Mouse (Mus musculus): ENCODE measurements at regions not wholly inside any gene's neighbourhood (a gene's known extent, or its start where the extent isn't known, plus 50 kb on each side); places are given as distances from the start of the nearest gene placed in this dataset.
"Not testable (repeated sequence)": the region's sequence is repeated elsewhere in the genome, so short reads cannot be mapped to it uniquely, and the experiment has no call there.

DNA sequence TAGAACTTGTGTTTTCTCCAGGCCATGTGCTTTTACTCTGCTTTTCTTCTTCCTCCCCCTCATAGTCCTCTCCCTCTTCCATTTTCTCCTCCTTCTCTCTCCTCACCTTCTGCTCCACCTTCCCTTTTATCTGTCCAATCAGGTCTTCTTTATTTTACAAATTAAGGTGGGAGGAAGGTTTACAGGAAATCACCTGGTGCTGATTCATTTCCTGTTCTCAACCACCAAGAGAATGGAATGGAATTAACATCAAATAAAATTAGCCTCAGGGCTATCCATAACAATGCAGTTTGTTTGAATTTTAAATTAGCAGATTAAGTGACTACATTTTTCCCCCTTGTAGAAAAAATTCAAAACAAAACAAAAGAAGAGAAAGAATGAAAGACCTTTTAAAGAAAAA, 414.3 kb upstream of the Slc39a10 start:
- no peak for DNase-seq (ENCODE audit: extremely low read depth, low read depth)

DNA sequence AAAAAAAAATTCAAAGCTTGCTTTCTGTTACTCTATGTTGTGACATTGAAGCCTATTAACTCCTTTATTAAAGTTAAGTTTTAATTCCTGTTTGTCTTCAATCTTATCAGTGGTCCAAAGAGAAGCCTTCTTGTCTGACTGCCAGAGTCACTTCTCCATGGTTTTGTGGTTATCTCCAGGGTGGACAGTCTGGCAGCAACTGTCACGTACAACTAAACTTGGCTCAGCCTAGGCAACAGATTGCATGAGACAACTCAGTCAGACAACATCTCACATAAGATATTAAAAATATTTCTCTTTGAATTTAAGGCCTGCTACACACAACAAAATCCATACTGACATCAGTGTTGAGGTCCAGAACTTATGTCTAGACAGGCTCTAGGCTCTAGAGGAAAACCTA, 406.7 kb upstream of the Slc39a10 start:
- no peak for DNase-seq (ENCODE audit: extremely low read depth, low read depth)

DNA sequence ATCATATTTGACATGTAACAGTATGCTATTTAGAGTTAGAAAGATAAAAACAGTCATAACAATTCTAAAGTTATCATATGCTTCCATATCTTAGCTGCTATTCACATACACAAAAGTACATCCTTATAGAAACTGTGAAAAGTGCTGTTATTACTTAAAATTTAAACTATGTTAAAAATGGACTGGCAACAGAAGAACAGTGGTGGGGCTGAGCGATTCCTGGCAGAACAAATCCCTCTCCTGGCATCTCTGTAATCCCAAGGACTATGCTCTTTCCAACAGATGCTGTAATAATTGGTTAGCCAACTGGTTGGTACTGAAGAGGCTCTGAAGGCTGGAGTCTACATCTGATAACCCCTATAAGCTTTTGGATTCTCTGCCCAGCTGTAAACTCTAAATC, 393.0 kb upstream of the Slc39a10 start:
- DNase-seq (ENCODE audit: extremely low read depth, low read depth) = no peak

DNA sequence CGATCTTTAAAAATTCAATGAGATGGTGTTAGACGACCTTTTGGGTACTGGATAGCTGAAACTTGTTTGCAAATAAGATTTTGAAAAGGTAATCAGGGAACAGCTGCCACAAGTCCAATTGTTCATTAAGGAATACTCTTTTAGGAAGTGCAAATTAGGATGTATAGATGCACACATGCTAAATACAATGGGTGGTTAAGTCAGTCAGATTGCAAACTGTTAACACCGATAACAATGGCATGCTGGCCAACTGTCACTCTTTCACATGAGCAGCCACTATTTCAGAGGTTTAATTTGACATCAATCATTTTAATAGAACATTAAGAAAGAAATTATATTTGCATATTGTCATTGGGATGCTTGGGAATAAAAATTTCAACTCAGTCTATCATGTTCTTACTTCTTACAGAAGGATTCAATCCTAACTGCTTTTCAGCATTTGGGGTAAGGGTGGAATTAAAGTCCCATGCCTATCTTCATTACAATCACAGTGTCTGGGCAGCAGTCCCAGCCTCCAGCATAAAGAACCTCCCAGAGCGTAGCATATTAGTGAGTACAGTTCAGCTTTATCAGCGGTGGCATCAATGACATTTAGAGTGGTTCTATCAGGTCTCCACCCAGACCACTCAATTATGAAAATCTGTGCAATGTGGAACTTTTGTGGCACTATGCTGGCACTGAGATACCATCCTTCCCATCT, 385.8 kb upstream of the Slc39a10 start:
- DNase-seq (ENCODE audit: extremely low read depth, low read depth) = no peak

DNA sequence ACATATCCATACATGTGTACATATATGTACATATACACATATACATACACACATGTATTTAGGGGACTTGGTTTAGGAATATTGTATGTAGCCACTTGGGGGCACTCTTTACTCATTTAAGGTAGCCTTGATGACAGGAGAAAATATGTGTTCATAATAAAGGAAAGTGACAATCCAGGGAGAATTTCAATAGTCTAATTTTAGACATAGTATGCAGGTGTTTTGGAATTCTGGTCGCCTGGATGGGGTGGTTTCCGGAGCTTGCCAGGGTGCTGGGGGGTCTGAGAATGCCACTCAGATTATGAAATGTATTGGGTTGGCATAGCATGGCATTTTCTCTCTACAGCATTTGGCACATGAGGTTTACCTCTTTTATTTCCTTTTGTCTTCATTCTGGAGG, 385.2 kb upstream of the Slc39a10 start:
- no peak for DNase-seq (ENCODE audit: extremely low read depth, low read depth)

DNA sequence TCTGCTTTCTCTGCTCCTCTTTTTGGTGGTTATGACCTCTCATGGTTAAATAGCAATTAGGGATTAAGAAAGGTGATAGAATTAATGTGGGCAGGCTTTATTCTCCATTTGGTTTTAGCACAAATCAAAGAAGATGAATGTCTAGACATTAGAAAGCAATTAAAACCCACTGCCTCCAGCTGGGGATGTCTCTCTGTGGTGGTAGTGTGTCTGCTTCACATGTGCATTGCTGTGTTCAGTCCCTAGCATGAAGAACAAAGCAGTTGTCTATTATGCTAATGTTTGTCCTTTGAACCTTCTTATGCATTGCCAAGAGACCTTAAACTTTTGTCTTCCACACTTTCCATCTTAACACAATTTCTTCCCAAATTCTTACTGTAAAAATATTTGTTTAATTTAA, 379.5 kb upstream of the Slc39a10 start:
- no peak for DNase-seq (ENCODE audit: extremely low read depth, low read depth)

DNA sequence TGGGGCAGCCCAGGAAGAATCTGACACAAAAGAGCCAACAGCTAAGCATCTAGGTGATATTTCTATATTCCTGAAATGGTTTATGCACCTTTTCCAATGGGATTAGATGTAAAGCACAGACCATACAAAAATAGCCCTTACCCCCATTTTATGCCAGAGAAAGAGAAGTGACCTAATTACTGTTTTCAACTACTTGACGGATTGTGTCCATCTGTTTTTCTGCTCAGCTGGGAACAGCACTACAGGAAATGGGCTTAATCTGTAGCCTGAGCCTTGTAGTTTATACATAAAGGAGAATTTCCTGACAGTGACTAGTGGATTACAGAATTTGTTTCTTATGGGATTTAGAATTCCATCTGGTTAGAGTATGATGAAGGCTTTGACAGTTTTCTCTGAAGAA, 371.0 kb upstream of the Slc39a10 start:
- DNase-seq (ENCODE audit: extremely low read depth, low read depth) = no peak

DNA sequence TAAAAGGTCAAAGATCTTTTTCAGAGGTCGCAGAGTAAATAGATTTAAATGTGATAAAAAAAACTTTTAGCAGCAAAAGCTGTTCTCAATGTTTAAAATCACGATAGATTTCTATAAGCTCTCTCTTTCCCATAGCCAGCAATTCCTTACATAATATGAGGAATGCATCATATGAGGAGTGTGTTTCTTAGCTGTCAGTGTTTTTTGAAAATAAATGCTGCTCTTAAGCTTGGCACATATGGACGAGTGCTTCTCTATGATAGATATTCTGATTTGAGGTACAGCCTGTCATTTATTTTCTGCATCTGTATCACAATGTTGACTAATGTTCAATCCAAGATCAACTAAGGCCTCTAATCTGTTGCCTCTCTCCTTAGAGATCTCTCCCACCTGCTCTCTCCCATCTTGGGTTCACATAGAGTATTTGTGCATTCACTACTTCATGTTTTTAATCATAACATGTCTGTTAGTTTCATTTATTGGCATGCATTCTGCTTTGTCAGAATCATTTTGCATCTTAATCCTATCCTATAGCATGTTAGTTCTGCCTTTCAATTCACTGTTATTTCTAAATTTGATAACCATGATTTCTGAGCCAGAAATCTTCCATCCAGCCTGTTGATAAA, 369.0 kb upstream of the Slc39a10 start:
- no peak for DNase-seq (ENCODE audit: extremely low read depth, low read depth)

DNA sequence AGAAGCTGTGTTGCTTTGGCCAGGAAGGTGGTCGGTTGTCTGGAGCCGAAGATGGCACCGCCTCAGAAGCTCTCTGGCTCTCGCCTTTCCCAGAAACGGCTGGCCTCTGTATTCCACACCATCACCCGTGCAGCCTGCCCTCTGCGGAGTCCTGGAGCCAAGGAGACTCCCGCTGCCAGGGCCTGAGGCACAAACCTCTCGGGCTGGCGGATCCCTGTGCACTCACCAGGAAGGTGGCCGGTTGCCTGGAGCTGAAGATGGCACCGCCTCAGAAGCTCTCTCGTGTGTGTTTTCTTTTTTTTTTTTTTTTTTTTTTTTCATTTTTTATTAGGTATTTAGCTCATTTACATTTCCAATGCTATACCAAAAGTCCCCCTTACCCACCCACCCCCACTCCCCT, 358.1 kb upstream of the Slc39a10 start:
- not testable (repeated sequence) for DNase-seq (ENCODE audit: extremely low read depth, low read depth)

DNA sequence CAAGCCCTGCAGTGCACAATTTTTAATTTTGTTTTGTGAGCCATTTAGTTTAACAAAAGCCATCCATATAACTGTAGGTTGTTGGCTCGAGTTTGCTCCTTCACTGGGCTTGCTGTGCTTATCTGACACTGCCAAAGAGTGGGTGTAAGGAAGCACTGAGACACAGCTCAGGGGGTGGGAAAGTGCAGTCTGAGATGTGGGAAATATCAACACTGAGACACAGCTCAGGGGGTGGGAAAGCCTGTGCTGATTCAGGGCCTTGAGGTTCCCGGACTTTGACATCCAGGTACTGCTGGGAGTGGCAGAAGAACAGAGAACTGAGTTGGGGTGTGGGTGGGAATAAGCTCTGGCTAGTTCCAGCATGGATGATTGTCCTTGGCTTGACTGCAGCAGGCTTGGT, 324.4 kb upstream of the Slc39a10 start:
- DNase-seq (ENCODE audit: extremely low read depth, low read depth) = no peak

DNA sequence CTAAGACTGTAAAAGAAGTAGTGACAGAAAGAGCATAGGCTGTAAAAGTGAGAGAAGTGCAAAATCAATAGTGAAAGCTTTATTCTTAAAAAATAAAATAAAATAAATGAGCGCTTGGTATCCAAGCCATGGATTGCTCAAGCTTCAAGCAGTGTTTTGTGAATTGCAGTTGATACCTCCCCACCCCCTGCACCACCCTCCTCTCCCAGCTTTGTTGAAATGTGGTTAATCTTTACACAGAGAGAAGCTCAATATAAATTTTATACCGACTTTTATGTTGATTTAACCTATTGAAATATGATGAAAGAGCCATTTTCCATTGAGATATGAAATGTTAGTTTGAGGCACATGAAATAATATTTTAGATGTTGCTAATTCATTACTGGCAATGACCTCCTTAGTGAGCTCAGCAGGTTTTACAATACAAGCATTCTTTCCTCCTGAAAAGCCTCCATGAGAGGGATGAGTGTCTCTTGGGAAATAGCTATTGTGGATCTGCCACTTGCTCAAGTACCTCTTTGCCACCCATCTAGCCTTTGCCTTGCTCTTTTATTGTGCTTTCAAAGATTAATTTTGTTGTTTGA, 323.9 kb upstream of the Slc39a10 start:
- DNase-seq (ENCODE audit: extremely low read depth, low read depth) = no peak

DNA sequence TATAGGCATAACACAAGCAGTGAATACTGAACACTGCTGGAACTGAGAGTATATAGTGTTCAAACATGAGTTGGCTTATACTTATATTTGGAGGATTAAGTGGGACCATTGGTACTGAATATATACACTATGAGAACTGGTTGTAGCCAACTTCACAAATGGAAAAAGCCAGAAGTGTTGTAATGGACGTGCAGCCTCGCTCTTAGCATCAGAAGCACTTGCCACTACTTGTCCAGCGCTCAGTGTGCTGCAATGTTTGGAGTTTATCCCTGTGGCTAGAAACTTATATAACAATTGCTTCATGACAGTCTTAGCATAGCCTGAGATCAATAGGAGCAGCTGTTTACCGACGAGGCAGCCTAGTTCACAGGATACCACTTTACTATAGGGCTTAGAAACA, 320.8 kb upstream of the Slc39a10 start:
- no peak for DNase-seq (ENCODE audit: extremely low read depth, low read depth)

DNA sequence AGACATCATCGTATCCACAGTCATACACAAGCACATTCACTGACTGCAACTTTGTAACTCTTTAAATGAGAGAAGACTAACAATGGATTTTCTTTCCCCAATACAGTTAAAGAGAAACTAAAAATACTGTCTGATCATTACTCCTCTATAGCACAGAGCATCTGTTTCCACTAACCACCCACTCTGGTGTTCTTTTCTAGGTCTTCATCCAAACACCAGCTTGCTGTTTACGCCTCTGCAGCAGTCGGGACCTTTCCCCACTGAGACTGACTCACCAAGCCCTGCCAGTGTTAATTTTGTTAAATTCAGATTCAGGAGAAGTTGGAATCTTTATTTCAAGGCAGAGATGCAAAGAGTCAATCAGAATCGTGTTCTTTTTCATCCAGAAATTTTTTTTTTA, 300.3 kb upstream of the Slc39a10 start:
- no peak for DNase-seq (ENCODE audit: extremely low read depth, low read depth)

DNA sequence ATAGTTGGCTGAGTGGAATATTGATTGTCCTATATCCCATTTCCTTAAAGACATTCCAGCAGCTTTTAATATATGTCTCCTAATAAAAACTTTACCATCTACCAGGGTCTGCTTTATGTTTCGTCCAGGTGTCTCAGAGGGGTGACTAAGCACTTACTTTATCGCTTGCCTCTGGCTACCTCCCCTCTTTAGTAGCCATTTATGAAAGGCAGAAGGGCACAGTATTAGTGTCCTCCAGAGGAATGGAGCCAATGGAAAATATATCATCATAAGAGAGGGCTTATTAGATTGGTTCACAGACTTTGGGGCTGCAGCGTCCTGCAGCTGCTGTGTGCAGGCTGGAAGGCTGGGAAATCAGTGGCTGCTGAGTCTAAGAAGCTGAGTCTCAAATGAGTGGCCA, 271.8 kb upstream of the Slc39a10 start:
- DNase-seq (ENCODE audit: extremely low read depth, low read depth) = no peak

DNA sequence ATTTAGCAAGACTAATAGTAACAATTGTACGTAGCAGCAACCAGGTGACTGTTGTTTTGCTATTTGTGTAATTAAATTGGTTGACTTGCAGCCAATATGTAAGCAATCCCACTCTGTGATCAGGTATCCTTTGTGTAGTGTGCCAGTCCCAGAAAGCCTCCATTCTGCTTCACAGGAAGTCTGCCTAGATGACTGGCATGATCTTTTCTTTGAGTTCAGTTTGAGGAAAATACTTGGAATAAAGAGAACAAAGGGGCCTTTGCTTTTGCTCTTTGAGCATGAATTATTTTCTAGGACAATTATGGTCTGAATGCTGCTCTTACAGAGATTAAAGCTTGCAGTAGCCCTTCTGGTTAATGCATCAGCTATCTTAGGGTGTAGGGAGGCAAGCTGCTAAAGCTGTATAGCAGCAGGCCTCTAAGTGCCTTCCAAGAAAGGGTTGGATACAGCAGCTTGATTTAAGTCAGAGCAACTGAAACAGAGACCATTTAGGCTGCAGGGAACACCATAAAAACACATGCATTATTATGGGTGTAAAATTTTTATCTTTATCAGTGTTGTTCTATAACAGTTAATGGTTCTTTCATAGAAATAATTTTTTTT, 271.3 kb upstream of the Slc39a10 start:
- no peak for DNase-seq (ENCODE audit: extremely low read depth, low read depth)

DNA sequence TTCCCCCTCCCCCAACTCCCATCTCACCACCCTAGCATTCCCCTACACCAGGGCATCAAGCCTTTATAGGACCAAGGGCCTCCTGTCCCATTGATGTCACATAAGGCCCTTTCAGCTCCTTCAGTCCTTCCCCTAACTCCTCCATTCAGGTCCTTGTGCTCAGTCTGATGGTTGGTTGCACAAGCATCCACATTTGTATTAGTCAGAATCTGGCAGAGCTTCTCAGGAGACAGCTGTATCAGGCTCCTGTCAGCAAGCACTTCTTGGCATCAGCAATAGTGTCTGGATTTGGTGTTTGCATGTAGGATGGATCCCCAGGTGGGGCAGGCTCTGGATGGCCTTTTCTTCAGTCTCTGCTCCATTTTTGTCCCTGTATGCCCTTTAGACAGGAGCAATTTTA, 237.4 kb upstream of the Slc39a10 start:
- DNase-seq (ENCODE audit: extremely low read depth, low read depth) = not testable (repeated sequence)

DNA sequence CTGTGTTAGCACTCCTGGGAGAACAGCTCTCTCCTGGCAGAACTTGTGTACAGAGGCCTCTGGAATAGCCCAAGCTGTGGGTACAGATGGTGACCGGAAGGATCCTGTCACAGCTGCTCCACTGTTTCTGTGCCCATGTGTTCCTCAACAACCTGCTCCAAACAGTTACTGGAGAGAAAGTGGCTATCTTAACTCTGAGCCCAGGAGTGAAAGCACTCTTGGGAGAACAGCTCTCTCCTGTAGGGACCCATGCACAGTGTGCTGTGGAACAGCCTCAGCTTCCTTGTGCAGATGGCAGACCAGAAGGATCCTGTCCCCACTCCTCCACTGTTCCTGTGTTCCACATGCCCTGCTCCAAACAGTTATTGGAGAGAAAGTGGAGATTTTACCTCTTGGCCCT, 227.0 kb upstream of the Slc39a10 start:
- no peak for DNase-seq (ENCODE audit: extremely low read depth, low read depth)

DNA sequence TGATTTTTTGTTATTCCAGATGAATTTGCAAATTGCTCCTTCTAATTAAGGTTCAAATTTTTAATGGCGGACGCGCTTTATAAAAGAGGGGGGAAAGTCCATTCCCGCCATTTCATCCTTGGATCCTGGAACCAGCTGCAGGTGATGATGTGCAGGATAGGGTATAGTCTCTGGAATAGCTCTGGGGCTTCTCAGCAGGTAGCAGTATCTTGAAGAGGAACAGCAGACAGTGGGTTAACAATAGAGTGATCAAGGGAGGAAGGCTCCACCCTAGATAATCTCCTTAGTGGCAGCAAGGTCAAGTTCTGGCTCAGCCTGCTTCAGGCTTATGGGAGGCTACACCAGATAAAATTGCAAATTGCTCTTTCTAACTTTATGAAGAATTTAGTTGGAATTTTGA, 224.0 kb upstream of the Slc39a10 start:
- DNase-seq (ENCODE audit: extremely low read depth, low read depth) = not testable (repeated sequence)

DNA sequence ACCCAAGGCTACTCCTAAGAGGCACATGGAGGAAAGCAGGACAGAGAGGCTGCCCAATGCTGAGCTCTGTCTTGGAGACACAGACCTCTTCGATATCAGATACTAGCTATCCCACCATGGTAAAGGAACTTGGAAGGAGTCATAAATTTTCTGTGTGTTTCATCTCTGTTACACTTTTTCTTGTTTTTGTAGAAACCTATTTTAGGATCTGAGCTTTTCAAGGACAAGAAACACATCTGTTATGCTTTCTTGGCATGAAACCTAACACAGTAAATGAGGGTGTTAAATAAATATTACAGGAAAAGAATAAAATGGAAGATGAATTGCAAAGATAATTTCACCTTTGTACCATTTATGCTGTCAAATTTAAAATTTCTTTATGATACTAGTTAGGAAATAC, 219.8 kb upstream of the Slc39a10 start:
- no peak for DNase-seq (ENCODE audit: extremely low read depth, low read depth)

DNA sequence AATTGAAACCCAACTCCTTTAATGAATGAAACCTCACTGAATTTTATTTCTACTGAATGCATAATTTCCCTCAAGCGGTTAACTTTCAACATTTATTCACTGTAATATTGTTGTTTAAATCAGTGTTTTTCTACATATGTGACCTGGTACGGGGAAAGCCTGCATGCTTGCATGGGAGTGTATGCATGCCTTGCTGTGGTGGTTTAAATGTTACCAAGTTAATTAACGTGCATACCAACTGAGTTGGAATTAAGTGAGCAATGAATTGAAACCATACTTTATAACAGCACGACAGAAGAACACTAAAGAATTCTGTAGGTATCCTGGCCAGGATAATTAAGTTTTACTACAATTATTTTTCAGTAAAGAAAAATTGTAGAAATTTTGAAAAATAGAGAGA, 211.4 kb upstream of the Slc39a10 start:
- no peak for DNase-seq (ENCODE audit: extremely low read depth, low read depth)

DNA sequence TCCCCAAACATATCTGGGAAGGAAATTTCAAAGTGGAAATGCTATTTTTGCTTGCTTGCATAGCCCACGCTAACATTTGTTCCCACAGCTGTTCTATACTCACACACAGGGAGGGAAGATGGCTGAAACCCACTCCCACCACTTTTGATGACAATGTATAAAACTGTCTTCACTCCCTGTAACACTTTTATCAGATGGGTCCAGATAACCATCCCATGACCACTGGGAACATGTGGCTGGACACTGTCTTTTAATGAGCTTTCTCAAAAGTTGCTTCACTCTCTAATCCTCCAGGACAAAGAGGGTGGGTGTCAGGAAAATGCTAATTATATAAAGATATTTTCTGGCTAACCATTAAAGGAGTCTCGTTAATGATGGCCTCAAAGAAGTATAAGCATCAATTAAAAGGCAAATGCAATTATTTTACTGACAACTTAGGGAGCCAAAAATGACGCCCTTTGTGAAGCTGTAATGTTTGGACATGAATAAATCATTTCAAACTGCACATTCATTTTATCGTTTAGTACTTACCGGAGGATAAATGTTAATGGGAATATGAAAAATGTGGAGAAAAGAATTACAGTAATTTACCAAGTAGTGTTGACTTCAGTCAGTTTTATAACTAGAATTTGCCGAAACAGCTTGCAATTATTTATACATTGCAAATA, 210.8 kb upstream of the Slc39a10 start:
- no peak for DNase-seq (ENCODE audit: extremely low read depth, low read depth)

All from MEL-GATA-1-ER (cell line).